Mouse (Mus musculus): ENCODE measurements around the gene Gm45785. TPM values are rescaled to one million over a fixed set of nuclear protein-coding genes. Genes with fewer than 3 reads are reported as not detected.

Gene Gm45785
- total RNA-seq, 2 experiments from 2014 or later = 1.2 to 1.8 TPM

- intact Hi-C loops (cut with DNase I) = no loop called here
- DNase-seq (ENCODE audit: low spot score in 2 of 2) = peak in 1 of 2 experiments; percentile 84
These were observed 19.7 kb downstream of the Gm45785 start for GRCm38 (mm10) chr7:140836243-140837115.

- no peak for DNase-seq (ENCODE audit: low spot score in 2 of 2)
- intact Hi-C loops (cut with DNase I) = no loop called here
These were observed 20.4 kb downstream of the Gm45785 start for GRCm38 (mm10) chr7:140835758-140836087.

- intact Hi-C loops (cut with DNase I) = no loop called here
- DNase-seq (ENCODE audit: low spot score in 2 of 2) = no peak
These were observed 21.0 kb downstream of the Gm45785 start, which contains the start of gene Urah for GRCm38 (mm10) chr7:140834968-140835757. Gene Urah (plus strand): TSS chr7:140835018.

GRCm38 (mm10) chr7:140833341-140833740 is 22.8 kb downstream of the Gm45785 start:
- DNase-seq (ENCODE audit: low spot score in 2 of 2) = no peak
- intact Hi-C loops (cut with DNase I) = no loop called here

DNA sequence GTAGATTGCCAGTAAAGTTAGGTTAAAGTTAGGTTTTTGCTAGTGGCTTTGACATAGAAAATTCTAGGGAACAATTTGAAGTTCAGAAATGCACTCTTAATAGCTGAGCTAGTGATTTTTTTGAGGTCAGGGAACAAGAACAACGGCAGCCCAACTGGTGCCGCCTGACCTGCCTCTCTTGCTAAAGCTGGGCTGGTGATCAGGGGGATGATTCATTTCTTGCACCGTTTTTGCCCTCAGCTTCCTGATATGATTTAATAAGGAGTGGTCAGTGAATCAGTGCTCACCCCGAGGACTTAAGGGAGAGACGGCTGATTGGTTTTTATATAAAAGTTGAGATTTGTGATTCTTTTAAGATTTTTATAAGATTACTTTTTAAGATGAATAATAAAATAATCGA is 24.7 kb downstream of the Gm45785 start:
- intact Hi-C loops (cut with DNase I) = no loop called here

DNA sequence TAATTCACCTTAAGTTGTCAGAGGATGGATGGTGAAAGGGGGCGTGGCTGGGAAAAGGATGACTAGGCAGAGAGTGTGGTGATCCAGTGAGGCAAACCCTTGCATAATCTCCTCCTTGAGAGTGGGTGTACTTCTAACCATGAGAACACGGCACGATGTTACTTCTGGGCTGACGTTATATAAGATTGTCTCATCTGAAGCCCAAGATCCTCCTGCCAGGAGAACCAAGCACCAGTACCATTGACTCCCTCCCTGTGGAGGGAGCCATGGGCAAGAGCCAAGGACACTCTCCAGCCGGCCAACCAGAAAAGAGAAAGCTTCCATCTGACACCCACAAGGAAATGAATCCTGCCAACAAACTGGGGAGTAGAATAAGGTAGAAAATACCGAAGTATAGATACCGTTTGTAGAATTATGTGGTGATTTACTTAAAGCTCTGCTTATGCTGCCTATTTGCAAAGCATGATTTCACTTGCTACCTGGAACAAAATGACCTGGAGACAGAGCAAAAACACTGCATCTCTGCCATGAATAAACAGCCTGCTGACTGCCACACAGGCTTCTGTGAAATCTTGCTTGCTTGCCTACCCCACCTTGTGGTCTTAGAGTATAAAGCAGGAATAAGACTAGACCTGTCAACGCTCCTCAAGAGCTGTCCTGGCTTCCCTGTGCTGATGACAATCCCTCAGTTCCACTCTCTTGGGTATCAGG is 27.8 kb downstream of the Gm45785 start:
- DNase-seq (ENCODE audit: low spot score in 2 of 2) = peak; percentile 67 to 94
- intact Hi-C loops (cut with DNase I) = loop anchor here (1.0 to 5.0 kb wide), 3 partner anchors 641 to 750 kb away; partner anchors contain the start of gene Sprn

More for the DNA sequence above, 24.7 kb downstream of the Gm45785 start:
- DNase-seq (ENCODE audit: low spot score in 2 of 2) = no peak

DNA sequence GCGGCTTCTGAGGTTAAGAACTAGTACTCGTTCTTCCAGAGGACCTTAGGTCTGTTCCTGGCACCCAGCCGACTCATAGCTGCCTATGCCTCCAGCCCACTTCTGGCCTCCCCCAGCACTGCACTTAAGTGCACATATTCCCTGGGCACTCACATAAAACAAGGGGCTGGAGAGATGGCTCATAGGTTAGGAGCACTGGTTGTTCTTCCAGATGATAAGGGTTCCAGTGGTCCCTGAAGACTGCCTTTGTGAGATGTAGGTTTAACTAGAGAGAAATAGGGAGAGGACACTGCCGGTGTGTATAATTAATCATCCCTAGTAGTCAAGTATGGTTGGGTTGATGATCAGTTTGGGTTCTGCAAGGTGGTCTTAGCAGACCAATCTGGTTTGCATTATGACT is 33.4 kb downstream of the Gm45785 start:
- no peak for DNase-seq (ENCODE audit: low spot score in 2 of 2)
- intact Hi-C loops (cut with DNase I) = no loop called here

DNA sequence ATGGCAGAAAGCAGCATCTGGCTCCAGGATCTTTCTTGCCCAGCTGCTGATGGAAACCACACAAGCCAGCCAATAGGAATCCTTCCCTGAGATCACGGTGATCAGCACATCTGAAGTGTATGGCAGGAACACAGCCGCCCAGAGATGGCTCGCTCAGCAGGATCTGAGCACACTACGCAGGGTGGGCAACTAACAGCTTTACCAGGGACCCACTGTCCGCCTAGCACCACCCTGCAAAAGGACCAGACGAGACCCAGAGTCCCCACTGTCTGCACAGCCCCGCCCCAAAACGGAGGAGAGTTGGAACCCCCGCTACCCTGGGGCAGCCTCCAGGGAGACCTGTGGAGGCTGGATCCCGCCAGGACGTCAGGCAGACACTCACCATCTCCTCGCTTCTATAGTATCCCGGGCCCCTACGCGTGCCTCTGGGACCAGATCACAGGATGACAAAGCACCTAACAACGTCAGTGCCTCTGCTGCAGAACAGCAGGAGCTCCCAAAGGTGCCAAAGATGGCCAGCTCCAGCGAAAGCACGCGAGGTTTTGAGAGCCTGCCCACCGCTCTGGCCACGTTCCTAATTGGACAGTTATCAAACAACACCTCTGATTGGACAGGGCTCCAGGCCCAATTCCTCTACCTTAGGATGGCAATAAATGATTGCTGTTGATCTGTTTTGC is 34.3 kb downstream of the Gm45785 start, which contains the start of gene Zfp941:
Gene Zfp941, minus strand, starts transcription at position 526 of the 677 bp plus-strand sequence.
- intact Hi-C loops (cut with DNase I) = no loop called here
- peak; percentile 78 to 79 for DNase-seq (ENCODE audit: low spot score in 2 of 2)

- intact Hi-C loops (cut with DNase I) = no loop called here
- no peak for DNase-seq (ENCODE audit: low spot score in 2 of 2)
These were observed 34.9 kb downstream of the Gm45785 start for GRCm38 (mm10) chr7:140821305-140821652.

- intact Hi-C loops (cut with DNase I) = no loop called here
- no peak for DNase-seq (ENCODE audit: low spot score in 2 of 2)
These were observed 36.0 kb downstream of the Gm45785 start for GRCm38 (mm10) chr7:140820173-140820572.

DNA sequence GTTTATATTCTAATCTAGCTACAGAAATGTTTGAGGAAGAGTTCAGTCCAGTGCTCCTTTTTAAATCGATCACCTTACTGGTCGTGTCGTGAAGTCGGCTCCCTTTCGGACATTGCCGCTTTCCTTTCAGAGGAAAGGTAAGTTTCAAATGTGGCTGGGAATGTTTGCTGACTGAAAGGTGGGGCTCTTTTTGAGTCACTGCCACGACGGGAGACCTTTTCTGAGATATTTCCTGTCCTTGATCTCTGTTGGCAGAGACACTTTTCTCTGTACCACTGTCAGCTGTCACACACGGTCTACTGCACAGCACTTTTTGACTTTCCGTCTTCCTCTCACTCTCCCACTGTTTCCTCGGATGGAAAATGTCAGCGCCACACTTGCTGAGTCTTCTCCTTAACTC is 43.3 kb downstream of the Gm45785 start:
- intact Hi-C loops (cut with DNase I) = no loop called here
- DNase-seq (ENCODE audit: low spot score in 2 of 2) = no peak

DNA sequence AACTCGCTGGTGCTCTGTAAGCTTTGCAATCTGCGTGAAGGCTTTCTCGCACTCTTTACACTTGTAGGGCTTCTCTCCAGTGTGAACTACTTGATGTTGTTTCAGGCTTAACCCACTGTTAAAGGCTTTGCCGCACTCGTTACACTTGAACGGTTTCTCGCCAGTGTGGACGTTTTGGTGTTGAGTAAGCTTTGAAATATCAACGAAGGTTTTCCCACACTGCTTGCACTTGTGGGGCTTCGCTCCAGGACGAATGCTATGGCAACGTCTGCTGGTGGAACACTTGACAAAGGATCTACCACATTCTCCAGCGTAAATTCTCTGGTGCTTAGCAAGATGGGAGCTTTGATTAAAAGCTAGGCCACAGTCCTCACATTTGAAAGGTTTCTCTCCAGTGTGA is 44.4 kb downstream of the Gm45785 start:
- peak in 1 of 2 experiments; percentile 24 for DNase-seq (ENCODE audit: low spot score in 2 of 2)
- intact Hi-C loops (cut with DNase I) = no loop called here

GRCm38 (mm10) chr7:140810496-140810895 is 45.6 kb downstream of the Gm45785 start:
- no peak for DNase-seq (ENCODE audit: low spot score in 2 of 2)
- intact Hi-C loops (cut with DNase I) = no loop called here

GRCm38 (mm10) chr7:140805704-140806103 is 50.4 kb downstream of the Gm45785 start:
- DNase-seq (ENCODE audit: low spot score in 2 of 2) = peak; percentile 43 to 75
- intact Hi-C loops (cut with DNase I) = loop anchor here (10.0 kb wide), 1 partner anchor 621 kb away; no protein-coding TSS in a partner anchor

DNA sequence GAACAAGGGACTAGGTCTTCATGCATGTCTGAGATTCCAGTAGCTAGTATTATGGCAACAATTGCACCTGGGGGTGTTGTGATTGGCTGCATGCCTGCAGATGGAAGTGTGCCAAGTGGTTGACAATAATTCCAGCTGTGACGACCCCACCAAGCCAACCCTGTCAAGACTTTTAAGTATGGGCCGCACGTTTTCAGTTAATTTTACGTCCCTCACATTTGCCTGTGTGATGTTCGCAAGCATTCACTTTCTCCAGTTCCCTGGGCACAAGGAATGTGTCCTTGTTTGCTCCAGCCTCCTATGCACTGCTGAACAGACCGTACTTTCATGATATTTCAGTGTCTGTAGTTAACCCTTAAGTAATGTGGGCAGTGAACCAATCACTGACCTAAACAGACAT is 53.5 kb downstream of the Gm45785 start:
- intact Hi-C loops (cut with DNase I) = loop anchor here (10.0 kb wide), 1 partner anchor 618 kb away; no protein-coding TSS in a partner anchor
- no peak for DNase-seq (ENCODE audit: low spot score in 2 of 2)

GRCm38 (mm10) chr7:140798212-140798611 is 57.9 kb downstream of the Gm45785 start:
- intact Hi-C loops (cut with DNase I) = no loop called here
- no peak for DNase-seq (ENCODE audit: low spot score in 2 of 2)

GRCm38 (mm10) chr7:140797619-140798018 is 58.5 kb downstream of the Gm45785 start:
- DNase-seq (ENCODE audit: low spot score in 2 of 2) = no peak
- intact Hi-C loops (cut with DNase I) = no loop called here

DNA sequence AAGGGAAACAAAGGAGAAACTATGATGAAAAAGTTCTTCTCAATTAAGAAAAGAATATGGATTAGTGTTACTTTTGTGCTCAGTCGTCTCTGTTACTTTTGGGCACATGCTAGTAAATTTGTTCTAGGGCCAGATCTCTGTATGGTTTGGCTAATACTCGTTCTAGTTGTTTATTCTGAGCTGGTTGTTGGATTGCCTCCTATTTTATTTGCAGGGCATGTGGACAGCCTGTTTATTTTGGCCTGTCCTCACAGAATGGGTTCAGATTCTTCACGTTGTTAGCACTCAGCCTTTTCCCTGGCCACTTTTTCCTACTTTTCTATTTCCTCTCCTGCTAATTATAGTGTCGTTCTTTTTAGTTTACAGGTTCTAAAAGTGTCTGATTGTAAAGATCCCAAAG is 62.6 kb downstream of the Gm45785 start:
- intact Hi-C loops (cut with DNase I) = no loop called here
- DNase-seq (ENCODE audit: low spot score in 2 of 2) = no peak

- no peak for DNase-seq (ENCODE audit: low spot score in 2 of 2)
- intact Hi-C loops (cut with DNase I) = no loop called here
These were observed 68.1 kb downstream of the Gm45785 start for GRCm38 (mm10) chr7:140788053-140788435.

Data from left cerebral cortex, postnatal 25 days (tissue).